8 mouse cellular contexts compared by ENCODE assay signal in the genomic region with DNA sequence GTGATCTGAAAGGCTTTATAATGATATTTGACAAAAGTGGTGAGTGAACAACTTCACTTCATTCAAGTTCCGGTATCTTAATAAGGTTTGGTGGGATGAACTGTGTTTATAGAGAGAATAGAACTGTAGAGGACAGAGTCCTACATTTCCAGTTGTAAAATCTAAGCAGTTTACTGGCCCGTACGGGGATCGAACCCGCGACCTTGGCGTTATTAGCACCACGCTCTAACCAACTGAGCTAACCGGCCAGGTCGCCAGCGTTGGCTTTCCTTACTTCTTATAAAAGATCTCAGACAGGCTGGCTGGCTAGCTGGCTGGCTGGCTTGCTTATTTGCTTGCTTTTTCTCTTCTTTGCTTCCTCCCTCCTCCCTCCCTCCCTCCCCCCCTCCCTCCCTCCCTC. TPM values are rescaled to one million over a fixed set of nuclear protein-coding genes. Genes with fewer than 3 reads are reported as not detected.
DNase-seq lines count a peak whose midpoint lies in the region; ATAC-seq and TF ChIP-seq lines count a peak whose summit lies in the region.

No protein-coding gene starts in this region.

- peak; percentile 84 for DNase-seq in B cell, adult 2 months
- DNase-seq in adrenal gland, postnatal 14 days: peak; percentile 56
- DNase-seq in embryonic facial prominence, embryonic 14.5 days (ENCODE audit: low spot score): peak; percentile 59
- no peak for DNase-seq in heart, postnatal 0 days (ENCODE audit: low spot score)
- DNase-seq in large intestine, adult 2 months (ENCODE audit: low read depth, low spot score): peak; percentile 13
- DNase-seq in testis, postnatal 14 days (ENCODE audit: low spot score): peak; percentile 76

- no peak overlapping the region for H3K9ac ChIP-seq in embryonic facial prominence, embryonic 14.5 days (ENCODE audit: low read depth, low read length)
- no peak overlapping the region for H3K9ac ChIP-seq in heart, postnatal 0 days (replicated peaks; ENCODE audit: low read depth, low read length)
- no peak overlapping the region for H3K9ac ChIP-seq in liver, embryonic 16.5 days (ENCODE audit: low read depth, low read length)
- no peak overlapping the region for H3K9ac ChIP-seq in neural tube, embryonic 14.5 days (replicated peaks; ENCODE audit: low read depth, low read length)

- H3K4me3 ChIP-seq in embryonic facial prominence, embryonic 14.5 days (ENCODE audit: low read depth, low read length): peak overlapping the region; percentile 44
- peak overlapping the region; percentile 27 for H3K4me3 ChIP-seq in heart, postnatal 0 days (ENCODE audit: low read depth, low read length)
- H3K4me3 ChIP-seq in liver, embryonic 16.5 days (ENCODE audit: low read depth, low read length): peak overlapping the region; percentile 66
- no peak overlapping the region; the same call in 1 of the 2 replicates for H3K4me3 ChIP-seq in neural tube, embryonic 14.5 days (ENCODE audit: low read depth, low read length)

- no peaks in the 10 kb centered on the region for H3K36me3 ChIP-seq in embryonic facial prominence, embryonic 14.5 days (ENCODE audit: control insufficient read depth, insufficient read depth, low read length)
- H3K36me3 ChIP-seq in heart, postnatal 0 days (replicated peaks; ENCODE audit: control insufficient read depth, insufficient read depth, low read length): no peaks in the 10 kb centered on the region
- H3K36me3 ChIP-seq in liver, embryonic 16.5 days (ENCODE audit: control insufficient read depth, insufficient read depth): no peaks in the 10 kb centered on the region
- no peaks in the 10 kb centered on the region for H3K36me3 ChIP-seq in neural tube, embryonic 14.5 days (ENCODE audit: control insufficient read depth, insufficient read depth, low read length)

- H3K27me3 ChIP-seq in embryonic facial prominence, embryonic 14.5 days (replicated peaks; ENCODE audit: control insufficient read depth, insufficient read depth, low read length): no peaks in the 10 kb centered on the region
- H3K27me3 ChIP-seq in heart, postnatal 0 days (ENCODE audit: control insufficient read depth, insufficient read depth, low read length): no peaks in the 10 kb centered on the region
- H3K27me3 ChIP-seq in liver, embryonic 16.5 days (ENCODE audit: control insufficient read depth, insufficient read depth, low read depth, low read length): no peaks in the 10 kb centered on the region
- no peaks in the 10 kb centered on the region for H3K27me3 ChIP-seq in neural tube, embryonic 14.5 days (ENCODE audit: control insufficient read depth, insufficient read depth, low read length)

- TF ChIP-seq EP300 in heart, postnatal 0 days (IDR thresholded peaks at IDR 0.05; ENCODE audit: low read depth): no peak

- peak; percentile 55 for ATAC-seq in embryonic facial prominence, embryonic 14.5 days (ENCODE audit: low read depth)
- ATAC-seq in heart, postnatal 0 days (ENCODE audit: insufficient read depth, low read depth): no peak
- peak; percentile 90 for ATAC-seq in liver, embryonic 16.5 days (ENCODE audit: low read depth)
- peak; percentile 78 for ATAC-seq in neural tube, embryonic 14.5 days (ENCODE audit: low read depth)

- H3K4me1 ChIP-seq in embryonic facial prominence, embryonic 14.5 days (ENCODE audit: control insufficient read depth, insufficient read depth, low read length): no peaks in the 10 kb centered on the region
- H3K4me1 ChIP-seq in heart, postnatal 0 days (ENCODE audit: control insufficient read depth, insufficient read depth): 0 out of 2 replicates have a peak, but pooled peaks cover 20% of the 10 kb centered on the region
- no peaks in the 10 kb centered on the region for H3K4me1 ChIP-seq in liver, embryonic 16.5 days (ENCODE audit: control insufficient read depth, low read depth, low read length)
- H3K4me1 ChIP-seq in neural tube, embryonic 14.5 days (ENCODE audit: control insufficient read depth, insufficient read depth, low read length): no peaks in the 10 kb centered on the region

- WGBS in embryonic facial prominence, embryonic 14.5 days: under 1% methylated on average over 11 of the region's 11 CpGs
- WGBS in heart, postnatal 0 days: 9% methylated on average over 11 of the region's 11 CpGs
- 8% methylated on average over 11 of the region's 11 CpGs for WGBS in large intestine, adult 2 months
- 0% methylated on average over 11 of the region's 11 CpGs for WGBS in liver, embryonic 16.5 days (ENCODE audit: insufficient replicate concordance)
- 2% methylated on average over 11 of the region's 11 CpGs for WGBS in neural tube, embryonic 14.5 days

- no peak for TF ChIP-seq CTCF in heart, postnatal 0 days (IDR thresholded peaks at IDR 0.05; ENCODE audit: low read depth)

- H3K27ac ChIP-seq in embryonic facial prominence, embryonic 14.5 days (replicated peaks; ENCODE audit: low read depth, low read length): no peak overlapping the region
- no peak overlapping the region for H3K27ac ChIP-seq in heart, postnatal 0 days (ENCODE audit: low read depth)
- H3K27ac ChIP-seq in liver, embryonic 16.5 days (ENCODE audit: low read length): no peak overlapping the region
- H3K27ac ChIP-seq in neural tube, embryonic 14.5 days (ENCODE audit: low read depth, low read length): no peak overlapping the region

- no peaks in the 10 kb centered on the region for H3K9me3 ChIP-seq in embryonic facial prominence, embryonic 14.5 days (ENCODE audit: control insufficient read depth, low read length)
- H3K9me3 ChIP-seq in heart, postnatal 0 days (replicated peaks; ENCODE audit: control insufficient read depth, low read length): no peaks in the 10 kb centered on the region
- H3K9me3 ChIP-seq in liver, embryonic 16.5 days (replicated peaks; ENCODE audit: control insufficient read depth, low read length): no peaks in the 10 kb centered on the region
- H3K9me3 ChIP-seq in neural tube, embryonic 14.5 days (ENCODE audit: control insufficient read depth, low read length): no peaks in the 10 kb centered on the region

- peak overlapping the region; percentile 59 for H3K4me2 ChIP-seq in embryonic facial prominence, embryonic 14.5 days (ENCODE audit: low read depth, low read length)
- peak overlapping the region; percentile 47 for H3K4me2 ChIP-seq in heart, postnatal 0 days (ENCODE audit: low read depth, low read length)
- peak overlapping the region; percentile 72 for H3K4me2 ChIP-seq in liver, embryonic 16.5 days (ENCODE audit: low read depth, low read length)
- peak overlapping the region; percentile 44 for H3K4me2 ChIP-seq in neural tube, embryonic 14.5 days (ENCODE audit: low read depth, low read length)

RNA-seq across cellular contexts. Expression of a gene that starts 21.6 kb away (rescaled TPM):
- total RNA-seq in adrenal gland, postnatal 14 days (2021): 132 and 133 TPM in 2 replicates
- polyA plus RNA-seq in embryonic facial prominence, embryonic 14.5 days (2014; fragmentation: Nextera tagmentation; extraction: Ambion mirVana): 13.5 and 14.4 TPM in 2 replicates
- total RNA-seq in heart, postnatal 0 days (2014; rRNA removed; ENCODE audit: low replicate concordance): 929 and 1,160 TPM in 2 replicates
- polyA plus RNA-seq in heart, postnatal 0 days (2015; fragmentation: Nextera tagmentation; extraction: Ambion mirVana): 5.2 and 6.5 TPM in 2 replicates
- polyA plus RNA-seq in large intestine, adult 2 months (2012; rRNA removed): 19.9 and 53.9 TPM in 2 replicates
- polyA plus RNA-seq in liver, embryonic 16.5 days (2015; fragmentation: Nextera tagmentation; extraction: Ambion mirVana): 24.7 and 33.6 TPM in 2 replicates
- polyA plus RNA-seq in neural tube, embryonic 14.5 days (2014; fragmentation: Nextera tagmentation; extraction: Ambion mirVana): 2.4 and 4.8 TPM in 2 replicates

RNA-seq across cellular contexts. Expression of a gene that starts 21.8 kb away (rescaled TPM):
- 319 and 352 TPM in 2 replicates for total RNA-seq in adrenal gland, postnatal 14 days (2021)
- 2,692 and 2,964 TPM in 2 replicates for polyA plus RNA-seq in embryonic facial prominence, embryonic 14.5 days (2014; fragmentation: Nextera tagmentation; extraction: Ambion mirVana)
- total RNA-seq in heart, postnatal 0 days (2014; rRNA removed; ENCODE audit: low replicate concordance): 1,615 and 1,927 TPM in 2 replicates
- polyA plus RNA-seq in heart, postnatal 0 days (2015; fragmentation: Nextera tagmentation; extraction: Ambion mirVana): 664 and 726 TPM in 2 replicates
- 253 and 504 TPM in 2 replicates for polyA plus RNA-seq in large intestine, adult 2 months (2012; rRNA removed)
- 3,914 and 4,206 TPM in 2 replicates for polyA plus RNA-seq in liver, embryonic 16.5 days (2015; fragmentation: Nextera tagmentation; extraction: Ambion mirVana)
- 268 and 373 TPM in 2 replicates for polyA plus RNA-seq in neural tube, embryonic 14.5 days (2014; fragmentation: Nextera tagmentation; extraction: Ambion mirVana)

RNA-seq across cellular contexts. Expression of a gene that starts 23.1 kb away (rescaled TPM):
- 37.8 and 56.1 TPM in 2 replicates for total RNA-seq in adrenal gland, postnatal 14 days (2021)
- polyA plus RNA-seq in embryonic facial prominence, embryonic 14.5 days (2014; fragmentation: Nextera tagmentation; extraction: Ambion mirVana): 14.1 and 16.4 TPM in 2 replicates
- 3,661 and 3,822 TPM in 2 replicates for total RNA-seq in heart, postnatal 0 days (2014; rRNA removed; ENCODE audit: low replicate concordance)
- polyA plus RNA-seq in heart, postnatal 0 days (2015; fragmentation: Nextera tagmentation; extraction: Ambion mirVana): 2.0 and 2.4 TPM in 2 replicates
- polyA plus RNA-seq in large intestine, adult 2 months (2012; rRNA removed): 38.1 and 56.7 TPM in 2 replicates
- polyA plus RNA-seq in liver, embryonic 16.5 days (2015; fragmentation: Nextera tagmentation; extraction: Ambion mirVana): 25.5 and 40.3 TPM in 2 replicates
- polyA plus RNA-seq in neural tube, embryonic 14.5 days (2014; fragmentation: Nextera tagmentation; extraction: Ambion mirVana): 4.7 and 7.3 TPM in 2 replicates

RNA-seq across cellular contexts. Expression of a gene that starts 43.6 kb away (rescaled TPM):
- 417 and 512 TPM in 2 replicates for total RNA-seq in adrenal gland, postnatal 14 days (2021)
- not detected in 2 replicates for polyA plus RNA-seq in embryonic facial prominence, embryonic 14.5 days (2014; fragmentation: Nextera tagmentation; extraction: Ambion mirVana)
- 1.1 and 2.7 TPM in 2 replicates for total RNA-seq in heart, postnatal 0 days (2014; rRNA removed; ENCODE audit: low replicate concordance)
- polyA plus RNA-seq in heart, postnatal 0 days (2015; fragmentation: Nextera tagmentation; extraction: Ambion mirVana): not detected in 2 replicates
- polyA plus RNA-seq in large intestine, adult 2 months (2012; rRNA removed): 0.98 TPM in 1 of 2 replicates, not detected in the other
- not detected in 2 replicates for polyA plus RNA-seq in liver, embryonic 16.5 days (2015; fragmentation: Nextera tagmentation; extraction: Ambion mirVana)
- 1.5 TPM in 1 of 2 replicates, not detected in the other for polyA plus RNA-seq in neural tube, embryonic 14.5 days (2014; fragmentation: Nextera tagmentation; extraction: Ambion mirVana)

RNA-seq across cellular contexts. Expression of a gene that starts 44.9 kb away (rescaled TPM):
- total RNA-seq in adrenal gland, postnatal 14 days (2021): not detected in 2 replicates
- not detected in 2 replicates for polyA plus RNA-seq in embryonic facial prominence, embryonic 14.5 days (2014; fragmentation: Nextera tagmentation; extraction: Ambion mirVana)
- total RNA-seq in heart, postnatal 0 days (2014; rRNA removed; ENCODE audit: low replicate concordance): not detected in 2 replicates
- polyA plus RNA-seq in heart, postnatal 0 days (2015; fragmentation: Nextera tagmentation; extraction: Ambion mirVana): not detected in 2 replicates
- not detected in 2 replicates for polyA plus RNA-seq in large intestine, adult 2 months (2012; rRNA removed)
- polyA plus RNA-seq in liver, embryonic 16.5 days (2015; fragmentation: Nextera tagmentation; extraction: Ambion mirVana): 2.1 TPM in 1 of 2 replicates, not detected in the other
- not detected in 2 replicates for polyA plus RNA-seq in neural tube, embryonic 14.5 days (2014; fragmentation: Nextera tagmentation; extraction: Ambion mirVana)
